Mouse (Mus musculus) frontal cortex, postnatal 14 days (tissue): ENCODE results near the gene Strip1.
A peak's percentile ranks its signal among the peaks of the same experiment; 100 is the strongest.
"Not testable (repeated sequence)": the region's sequence is repeated elsewhere in the genome, so short reads cannot be mapped to it uniquely, and the experiment has no call there.

Source experiments
- DNase-seq, 2 experiments: peaks; one replicate each; pipeline ENCODE4 v3.0.0; 2022; ENCODE audit warnings: low spot score in 2 of 2

Gene Strip1

DNA sequence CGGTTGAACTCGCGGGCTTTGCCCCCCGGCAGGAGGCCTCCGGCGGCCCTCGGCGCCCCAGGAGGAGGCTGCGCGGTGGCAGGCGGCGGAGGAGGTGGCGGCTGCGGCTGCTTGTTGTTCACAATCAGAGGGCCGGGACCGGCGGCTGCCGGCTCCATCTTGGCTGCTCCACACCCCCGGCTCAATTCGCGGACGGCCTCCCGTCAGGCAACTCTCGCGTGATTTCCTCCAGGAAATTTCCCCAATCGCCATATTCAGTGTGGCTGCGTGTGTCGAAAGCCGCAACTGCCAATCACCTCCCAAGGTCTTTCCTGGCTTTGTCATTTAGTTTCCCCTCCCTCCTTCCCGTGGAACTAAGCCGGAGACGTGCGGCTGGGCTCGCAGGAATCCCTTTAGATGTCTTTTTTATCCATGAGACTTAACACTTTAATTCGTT is at the start of gene Strip1:
Gene Strip1 (minus strand): TSS at position 172 of the 436 bp plus-strand sequence.
- DNase-seq, result peak; percentile 90 to 91

- DNase-seq, result peak; percentile 46 to 49
Measured at GRCm38 (mm10) chr3:107680790-107681576, 49.5 kb upstream of the Strip1 start.

DNA sequence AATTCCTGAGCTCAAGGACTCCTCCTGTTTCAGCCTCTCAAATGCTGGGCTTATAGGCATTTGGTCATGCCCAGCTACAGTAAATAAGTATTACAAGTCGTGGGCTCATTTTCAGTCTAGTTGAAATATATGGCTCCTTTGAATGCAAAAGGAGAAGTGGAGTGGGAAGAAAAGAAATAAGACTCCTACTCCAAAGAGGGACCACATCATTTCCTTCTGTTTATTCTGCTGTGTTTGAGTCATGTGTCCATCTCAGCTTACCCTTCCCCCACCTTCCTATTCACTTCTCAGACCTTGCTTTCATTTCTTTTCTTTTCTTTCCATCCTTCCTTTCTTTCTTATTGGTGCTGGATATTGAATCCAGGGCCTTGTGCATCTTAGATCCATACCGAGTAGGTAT is 40.0 kb upstream of the Strip1 start:
- no peak for DNase-seq

GRCm38 (mm10) chr3:107670500-107670899 is 39.0 kb upstream of the Strip1 start:
- DNase-seq, result no peak

- DNase-seq, result no peak
Measured at GRCm38 (mm10) chr3:107668786-107669185, 37.3 kb upstream of the Strip1 start.

- no peak for DNase-seq
Measured at GRCm38 (mm10) chr3:107667426-107667825, 35.9 kb upstream of the Strip1 start.

DNA sequence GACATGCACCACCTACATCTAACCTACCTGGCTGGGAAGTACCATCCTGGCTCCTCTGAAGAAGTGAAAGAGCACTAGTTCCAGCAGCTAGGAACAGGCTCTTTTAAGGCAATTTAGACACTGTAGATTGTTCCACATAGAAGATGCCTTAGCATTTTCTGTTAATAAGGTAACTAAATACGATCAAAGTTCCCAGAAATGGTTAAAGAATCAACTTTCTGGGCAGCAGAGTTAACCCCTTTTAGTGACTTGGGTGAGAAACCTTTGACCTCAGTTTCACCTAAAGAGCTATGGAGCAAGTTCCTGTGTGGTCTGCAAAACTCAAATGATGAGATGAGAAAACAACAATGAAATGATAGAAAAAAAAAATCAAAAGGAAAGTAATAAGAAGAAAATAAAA is 33.1 kb upstream of the Strip1 start:
- DNase-seq, result no peak

DNA sequence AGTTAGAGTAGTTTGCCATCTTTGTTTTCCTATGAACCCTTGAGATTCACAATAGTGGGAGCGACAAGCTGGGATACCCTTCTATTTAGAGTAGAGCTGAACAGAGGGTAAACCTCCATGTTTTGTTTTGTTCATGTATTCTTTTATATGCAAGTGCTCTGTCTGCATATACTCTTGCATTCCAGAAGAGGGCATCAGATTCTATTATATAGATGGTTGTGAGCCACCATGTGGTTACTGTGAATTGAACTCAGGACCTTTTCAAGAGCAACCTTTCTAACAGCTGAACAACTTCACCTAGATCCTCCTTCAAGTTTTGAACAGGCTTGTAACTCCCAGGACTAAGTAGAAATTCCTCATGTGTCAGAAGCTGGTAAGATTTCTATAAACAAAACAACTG is 27.5 kb upstream of the Strip1 start:
- DNase-seq, result no peak

DNA sequence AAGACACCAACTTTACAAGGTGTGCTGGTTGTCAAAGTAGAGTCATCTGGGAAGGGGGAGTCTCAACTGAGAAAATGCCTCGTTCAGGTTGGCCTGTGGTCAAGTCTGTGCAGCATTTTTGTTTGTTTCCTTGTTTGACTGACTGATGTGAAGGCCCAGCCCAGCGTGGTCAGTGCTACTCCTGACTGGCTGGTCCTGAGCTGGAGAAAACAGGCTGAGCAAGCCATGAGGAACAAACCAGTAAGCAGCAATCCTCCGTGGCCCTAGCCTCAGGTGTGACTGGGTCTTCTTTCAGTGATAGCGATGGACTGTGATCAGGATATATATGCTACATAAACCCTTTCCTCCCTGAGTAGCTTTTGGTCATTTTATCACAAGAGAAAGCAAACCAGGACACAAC is 25.4 kb upstream of the Strip1 start:
- no peak for DNase-seq

GRCm38 (mm10) chr3:107656151-107656550 is 24.7 kb upstream of the Strip1 start:
- DNase-seq, result no peak

- DNase-seq, result no peak
Measured at GRCm38 (mm10) chr3:107655491-107655890, 24.0 kb upstream of the Strip1 start.

DNA sequence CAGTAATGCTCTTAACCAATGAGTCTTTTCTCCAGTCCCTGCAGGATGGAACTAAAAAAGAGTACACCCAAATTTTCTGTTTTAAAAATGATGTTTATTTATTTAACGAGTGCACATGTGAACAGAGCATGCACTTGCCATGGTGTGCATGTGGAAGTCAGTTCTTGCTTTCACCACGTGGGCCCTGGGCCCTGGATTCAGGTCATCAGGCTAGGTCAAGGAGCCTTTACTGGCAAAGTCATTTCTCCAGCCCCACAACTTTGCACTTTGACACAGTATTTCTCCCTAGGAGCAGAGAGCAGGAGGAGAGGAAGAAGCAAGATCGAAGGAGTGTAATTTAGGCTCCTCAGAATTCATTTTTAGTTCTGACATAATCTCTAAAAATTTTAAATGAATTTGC is 23.4 kb upstream of the Strip1 start:
- DNase-seq, result no peak

DNA sequence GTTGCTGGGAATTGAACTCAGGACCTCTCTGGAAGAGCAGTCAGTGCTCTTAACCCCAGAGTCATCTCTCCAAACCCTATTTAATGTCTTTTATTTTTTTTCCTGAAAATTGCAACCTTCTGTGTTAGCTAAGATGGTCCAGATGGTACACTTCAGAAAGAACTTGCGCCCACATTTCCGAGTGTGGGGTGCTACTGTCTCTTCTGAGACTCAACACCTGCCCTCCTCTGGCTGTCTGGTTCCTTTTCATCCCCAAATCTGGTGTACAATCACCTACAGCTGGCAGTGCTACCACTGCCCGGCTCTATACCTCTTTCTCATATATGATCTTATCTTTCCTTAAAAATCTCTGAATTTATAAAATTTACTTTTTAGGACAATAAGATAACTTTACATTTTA is 21.5 kb upstream of the Strip1 start:
- no peak for DNase-seq

DNA sequence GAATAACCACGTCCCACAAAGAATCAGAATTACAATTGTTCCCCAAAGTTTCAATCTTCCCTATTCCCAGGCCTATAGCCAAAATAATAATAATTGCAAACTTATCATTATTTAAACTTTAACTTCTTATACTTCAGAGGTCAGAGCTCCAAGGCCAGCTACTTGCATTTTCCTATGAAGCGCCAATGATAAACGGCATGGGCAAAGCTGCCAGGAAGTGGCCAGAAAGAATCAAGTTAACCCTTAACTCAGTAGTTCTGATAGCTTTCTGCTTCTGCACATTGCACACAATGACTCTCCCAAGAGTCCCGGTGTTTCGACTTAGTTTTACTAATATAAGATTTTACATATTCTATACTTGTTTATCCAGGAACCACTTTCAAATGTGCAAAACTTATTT is 18.8 kb upstream of the Strip1 start:
- DNase-seq, result not testable (repeated sequence)

GRCm38 (mm10) chr3:107646947-107647346 is 15.5 kb upstream of the Strip1 start:
- no peak for DNase-seq

DNA sequence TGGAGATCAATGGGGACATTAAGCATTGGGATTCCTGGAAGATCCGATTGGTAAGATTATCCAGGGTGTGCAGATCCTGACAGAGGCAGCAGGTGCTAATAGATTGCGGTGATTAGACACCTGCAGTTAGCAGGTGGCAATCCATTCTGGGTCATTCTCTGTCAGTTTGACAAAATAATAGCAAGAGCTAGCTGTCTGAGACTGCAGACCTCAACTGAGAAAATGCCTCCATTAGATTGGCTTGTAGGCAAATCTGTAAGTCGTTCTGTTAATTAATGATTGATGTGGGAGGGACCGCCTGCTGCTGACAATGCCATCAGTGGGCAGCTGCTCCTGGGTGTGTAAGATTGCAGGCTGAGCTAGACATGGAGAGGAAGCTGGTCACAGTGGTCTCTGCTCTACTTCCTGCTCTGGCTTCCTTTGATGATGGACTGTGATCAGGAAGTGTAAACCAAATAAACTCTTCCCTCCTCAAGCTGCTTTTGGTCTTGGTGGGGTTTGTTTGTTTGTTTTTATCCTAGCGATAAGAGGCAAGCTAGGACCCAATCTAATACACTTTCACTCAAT is 6.2 kb upstream of the Strip1 start:
- DNase-seq, result no peak

DNA sequence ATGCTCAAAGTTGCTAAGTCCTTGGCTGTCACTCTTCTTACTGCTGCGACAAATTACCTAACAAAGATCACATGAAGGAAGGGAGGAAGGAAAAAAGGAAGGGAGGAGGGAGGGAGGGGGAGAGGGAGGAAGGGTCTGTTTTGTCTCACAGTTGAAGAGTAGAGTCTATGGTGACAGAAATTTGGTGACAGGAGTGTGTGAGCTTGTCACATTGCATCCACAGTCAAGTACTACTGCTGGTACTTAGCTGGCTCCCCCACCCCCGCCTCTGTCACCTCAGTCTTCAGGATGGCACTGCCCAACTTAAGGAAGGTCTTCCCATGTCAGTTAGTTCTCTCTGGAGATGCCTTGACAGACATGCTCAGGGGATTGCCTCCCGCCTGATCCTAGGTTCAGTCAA is 4.7 kb upstream of the Strip1 start:
- no peak for DNase-seq

GRCm38 (mm10) chr3:107635836-107636235 is 4.3 kb upstream of the Strip1 start:
- DNase-seq, result peak in 1 of 2 experiments; percentile 0

DNA sequence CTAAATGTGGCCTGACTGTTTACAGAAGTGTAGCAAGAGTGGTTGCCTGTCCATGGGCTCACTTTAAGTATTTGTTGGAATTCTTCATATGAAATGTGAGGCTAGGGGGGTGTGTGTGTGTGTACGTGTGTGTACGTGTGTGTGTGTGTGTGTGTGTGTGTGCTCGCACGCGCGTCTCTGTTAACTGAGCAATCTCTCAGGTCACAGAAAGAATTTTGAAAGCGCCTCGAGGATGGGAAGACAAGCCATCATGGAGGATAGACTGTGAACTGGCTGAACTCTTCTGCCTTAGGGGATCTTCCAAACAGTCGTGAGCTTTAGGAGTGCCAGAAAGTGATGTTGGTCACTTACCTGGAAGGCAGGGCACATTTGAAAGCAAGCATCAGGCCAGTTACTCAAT is 2.4 kb upstream of the Strip1 start:
- DNase-seq, result no peak

DNA sequence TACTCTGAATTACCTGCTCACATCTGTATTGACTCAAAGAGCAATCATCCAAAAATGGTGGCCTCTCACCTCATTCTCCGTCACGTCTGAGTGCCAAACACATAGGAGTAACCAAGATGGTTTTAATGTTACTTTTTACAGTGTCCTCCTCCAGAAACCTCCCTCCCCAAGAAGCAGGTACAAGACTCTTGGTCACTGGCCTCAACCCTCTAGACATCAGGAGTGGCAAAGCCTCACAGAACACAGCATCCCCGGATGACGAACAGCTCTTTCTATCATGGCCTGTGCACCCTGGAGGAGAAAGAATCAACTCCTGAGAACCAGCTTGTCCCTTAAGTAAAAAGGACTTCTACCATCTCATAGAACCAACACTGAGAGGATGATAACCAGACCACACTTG is 1.3 kb upstream of the Strip1 start:
- DNase-seq, result no peak

GRCm38 (mm10) chr3:107630682-107631522 is 592 bp downstream of the Strip1 start, which contains the start of gene Gm10961:
Gm10961 (plus strand) TSS chr3:107631322.
- DNase-seq, result peak; percentile 25 to 31

- peak in 1 of 2 experiments; percentile 0 for DNase-seq
Measured at GRCm38 (mm10) chr3:107629411-107629810, 2.1 kb downstream of the Strip1 start.
